Mouse (Mus musculus) embryo, embryonic 10 days (tissue): ENCODE data around the gene Tcerg1l.
A peak's percentile ranks its signal among the peaks of the same experiment; 100 is the strongest.

Experiments used
- DNase-seq: peaks from one replicate; pipeline ENCODE4 v3.0.0-alpha.2; 2015; ENCODE audit warnings: low spot score

Tcerg1l gene

DNA sequence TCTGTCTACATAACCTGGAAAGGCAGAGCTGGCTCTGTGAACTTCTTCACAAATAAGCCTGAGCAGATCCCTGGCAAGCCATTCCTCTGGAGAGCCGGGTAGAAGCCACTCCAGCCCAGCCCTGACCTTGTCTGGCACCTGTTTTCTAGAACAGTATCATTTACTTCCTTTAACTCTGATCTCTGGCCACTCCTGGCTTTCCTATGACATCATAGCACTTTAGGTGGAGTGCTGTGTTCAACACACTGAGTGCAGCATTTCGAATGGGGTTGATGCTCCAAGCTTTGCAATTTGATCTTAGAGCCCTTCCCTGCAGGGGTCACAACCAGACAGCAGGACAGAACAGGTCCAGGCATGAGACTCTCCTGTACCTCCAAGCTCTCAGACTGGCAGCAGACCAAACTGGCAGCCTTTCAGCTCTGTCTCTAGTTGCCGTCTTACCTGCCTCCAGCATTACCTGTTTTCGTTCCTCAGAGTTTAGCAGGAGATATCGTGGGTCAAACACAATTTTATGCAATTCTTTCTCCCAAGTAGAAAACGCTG, 179.9 kb downstream of the Tcerg1l start:
- DNase-seq, result peak; percentile 19

DNA sequence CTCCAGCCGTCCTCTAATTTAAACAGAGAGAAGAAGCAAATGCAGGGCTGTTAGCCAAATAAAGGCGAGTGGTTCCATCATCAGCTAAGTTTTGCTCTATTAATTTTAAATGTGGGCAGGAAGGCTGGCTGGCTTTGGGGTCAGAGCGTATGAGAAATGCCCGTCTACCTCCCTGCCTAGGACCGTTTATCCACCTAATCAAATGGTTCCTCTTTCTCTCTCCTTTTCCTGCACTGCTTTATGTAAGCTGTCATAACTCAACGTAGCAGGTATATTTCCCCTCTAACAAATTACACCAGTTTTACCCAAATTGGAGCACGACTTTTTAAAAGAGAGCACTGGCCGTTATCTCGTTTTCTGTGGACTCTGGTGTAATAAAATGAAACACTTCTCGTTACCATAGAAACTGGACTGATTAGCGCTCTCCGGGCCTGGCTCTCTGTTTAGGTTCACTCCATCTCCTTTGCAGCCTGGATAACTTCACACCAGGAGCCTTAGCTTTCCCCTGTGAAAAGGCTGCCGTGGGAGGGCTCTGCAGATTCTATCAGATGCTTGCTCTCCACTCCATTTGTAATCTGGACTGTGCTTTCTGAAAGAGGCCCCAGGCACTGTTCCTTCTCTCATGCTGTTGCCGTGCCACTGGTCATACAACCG, 182.2 kb downstream of the Tcerg1l start:
- no peak for DNase-seq

DNA sequence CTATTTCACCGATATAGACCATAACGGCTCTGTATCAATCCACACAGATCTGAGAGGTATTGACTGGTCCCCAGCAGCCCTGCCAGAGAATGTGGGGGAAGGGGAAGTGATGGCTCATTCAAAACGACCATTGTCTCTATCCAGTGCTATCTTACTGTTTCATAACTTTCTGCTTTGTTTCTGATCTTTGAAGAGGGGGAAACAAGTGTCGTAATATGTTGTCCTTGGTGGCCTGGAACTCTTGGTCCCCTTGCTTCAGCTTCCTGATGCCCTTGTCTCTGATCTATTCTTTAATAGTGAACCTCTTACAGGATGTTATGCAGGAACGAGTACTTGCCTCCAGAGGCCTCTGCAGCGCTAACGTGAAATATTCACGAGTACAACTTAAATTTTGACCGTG, 182.8 kb downstream of the Tcerg1l start:
- no peak for DNase-seq

DNA sequence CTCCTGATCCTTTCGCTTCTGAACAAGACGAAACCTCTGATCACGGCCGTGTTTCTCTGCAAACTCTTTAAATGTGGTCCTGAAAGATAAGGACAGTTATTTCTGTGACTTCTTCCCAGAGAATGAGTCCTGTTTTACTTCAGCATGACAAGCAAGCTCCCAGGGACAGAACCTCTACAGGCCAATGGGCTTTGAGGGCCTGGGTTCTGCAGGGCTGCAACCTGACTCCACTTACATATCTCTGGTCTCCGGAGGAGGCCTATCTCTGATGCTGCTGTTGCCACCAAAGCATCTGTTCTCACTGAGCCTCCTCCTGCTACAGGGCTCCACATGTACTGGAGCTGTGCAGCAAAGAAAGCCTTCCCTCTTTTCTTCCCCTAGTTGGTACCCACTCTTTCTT, 187.8 kb downstream of the Tcerg1l start:
- DNase-seq, result peak; percentile 28

DNA sequence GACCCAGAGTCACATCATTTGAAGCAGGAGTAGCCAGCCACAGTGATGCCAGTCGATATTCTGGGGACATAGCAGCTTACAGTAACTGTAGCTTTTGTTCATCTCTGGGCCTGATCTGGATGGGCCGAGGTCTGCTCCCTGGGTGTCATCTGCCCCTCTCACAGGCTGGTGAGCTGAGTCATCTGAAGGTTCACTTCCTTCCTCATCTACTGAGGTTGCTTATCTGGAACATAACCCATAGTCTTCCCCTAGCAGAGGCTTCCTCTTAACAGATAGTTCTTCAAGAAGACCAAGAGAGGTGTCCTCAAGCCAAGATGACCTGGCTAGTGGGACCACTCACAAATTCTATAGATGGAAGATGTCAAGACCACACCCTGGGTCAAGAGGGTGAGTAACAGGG, 192.4 kb downstream of the Tcerg1l start:
- DNase-seq, result no peak

DNA sequence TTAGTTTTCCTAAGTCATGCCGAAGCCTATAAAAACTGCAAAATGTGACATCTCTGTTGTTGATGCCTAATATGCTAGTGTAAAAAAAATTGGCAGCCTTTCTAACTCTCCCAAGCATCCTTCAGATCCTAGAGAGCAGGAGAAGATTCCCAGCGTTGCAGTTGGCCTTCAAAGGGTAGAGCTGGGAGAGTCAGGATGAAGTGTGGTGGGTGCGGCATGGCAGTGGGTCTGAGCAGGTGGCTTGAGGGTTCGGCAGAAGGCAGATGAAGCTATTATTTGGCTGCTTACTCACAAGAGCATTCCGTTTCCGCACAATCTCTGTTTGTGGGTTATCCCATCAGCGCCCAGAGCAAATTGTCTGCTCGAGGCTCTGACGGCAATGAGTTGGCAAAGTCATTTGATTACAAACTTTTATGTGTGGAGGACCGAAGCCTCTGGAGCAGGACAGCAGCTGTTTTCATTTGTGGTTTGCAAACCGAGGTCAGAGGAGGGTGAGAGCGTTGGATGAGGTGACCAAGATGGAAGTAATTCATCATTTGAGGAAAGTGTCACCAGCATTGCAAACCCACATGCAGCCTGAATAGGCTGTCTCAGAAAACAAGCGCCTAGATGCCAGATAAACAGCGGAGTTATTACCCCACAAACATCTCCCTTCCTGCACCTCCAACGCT, 195.2 kb downstream of the Tcerg1l start:
- no peak for DNase-seq

DNA sequence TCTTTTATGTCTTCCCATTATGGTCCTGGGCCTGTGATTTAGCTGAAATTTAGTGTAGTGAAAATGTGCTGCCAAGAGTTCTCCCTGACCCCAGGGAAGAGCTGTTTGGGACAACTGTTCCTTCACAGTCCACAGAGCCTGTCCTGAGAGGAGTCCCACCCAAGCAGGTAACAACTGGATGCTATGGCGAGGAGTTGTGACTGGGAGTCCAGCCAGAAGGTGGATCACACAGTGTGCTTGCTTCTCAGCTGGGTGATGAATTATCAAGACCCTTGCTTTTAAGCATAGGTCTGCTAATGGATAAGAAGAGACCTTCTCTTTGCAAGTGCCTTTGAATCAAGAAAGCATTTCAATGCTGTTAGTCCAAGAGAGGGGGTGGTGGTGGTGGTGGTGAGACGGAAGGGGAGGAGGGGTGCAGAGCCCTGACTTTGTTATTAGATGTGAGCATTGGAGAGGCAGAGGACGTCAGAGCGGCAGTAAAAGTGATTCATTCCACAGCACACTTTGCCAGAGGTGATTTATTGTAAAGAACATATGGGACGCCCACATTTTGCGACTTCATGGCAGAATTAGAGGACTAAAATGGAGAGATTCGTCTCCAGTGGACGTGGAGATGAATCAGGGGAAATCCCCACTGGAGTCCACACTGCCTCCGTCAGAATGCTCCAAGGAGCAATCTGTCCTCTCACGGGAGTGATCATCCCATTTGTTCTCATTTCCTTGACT, 198.0 kb downstream of the Tcerg1l start:
- no peak for DNase-seq

DNA sequence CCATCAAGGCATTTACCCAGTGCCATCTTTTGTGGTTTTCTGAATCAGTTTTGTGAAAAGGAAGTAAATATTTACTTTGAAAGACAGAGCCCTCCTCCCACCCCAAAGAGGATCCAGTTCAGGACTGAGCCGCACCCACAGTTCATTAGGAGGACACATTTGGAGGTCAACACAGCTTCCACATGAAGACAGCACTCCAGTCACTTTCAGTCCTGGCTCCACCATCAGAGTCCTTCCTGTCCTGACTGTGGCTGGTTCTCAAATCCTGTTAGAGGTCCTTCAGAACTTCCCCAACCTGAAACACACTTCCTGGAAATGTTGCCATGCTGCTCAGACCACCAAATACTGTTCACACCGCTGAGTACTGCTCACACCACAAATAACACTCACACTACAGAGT, 201.4 kb downstream of the Tcerg1l start:
- DNase-seq, result no peak

DNA sequence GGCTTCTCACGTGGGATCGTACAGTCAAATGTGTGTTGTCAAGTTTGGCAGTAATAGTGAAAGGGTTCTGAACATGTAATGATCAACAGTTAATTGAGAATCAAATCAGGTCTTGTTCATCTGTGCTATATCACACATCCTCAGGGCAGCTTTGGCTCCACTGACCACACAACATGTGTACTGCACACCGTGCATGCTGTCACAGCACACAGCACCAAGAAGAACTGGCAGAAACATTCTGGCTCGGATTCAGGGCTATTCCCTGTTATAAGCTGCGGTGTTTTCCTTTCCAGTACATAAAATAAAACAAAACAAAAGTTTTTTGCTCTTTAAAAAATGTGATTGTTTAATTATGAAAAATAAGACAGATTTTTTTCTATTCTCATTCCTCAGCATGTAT, 213.3 kb downstream of the Tcerg1l start:
- no peak for DNase-seq

DNA sequence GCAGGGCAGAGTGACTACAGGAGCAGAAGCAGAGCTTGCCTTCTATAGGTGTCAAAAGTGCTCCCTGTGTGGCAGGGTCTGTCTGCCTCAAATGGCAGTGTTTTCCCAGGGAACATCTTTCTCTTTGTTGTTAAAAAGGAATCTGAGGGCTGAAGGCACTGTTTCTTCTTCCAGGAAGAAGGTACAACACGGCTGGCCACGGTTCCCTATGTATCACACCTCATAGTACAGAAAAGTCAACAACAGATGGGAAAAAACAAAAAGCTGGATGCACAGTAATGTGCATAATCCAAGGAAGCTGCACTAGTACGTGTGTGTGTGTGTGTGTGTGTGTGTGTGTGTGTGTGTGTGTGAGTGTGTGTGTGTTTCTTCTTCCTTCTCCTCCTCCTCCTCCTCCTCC, 215.3 kb downstream of the Tcerg1l start:
- DNase-seq, result no peak

DNA sequence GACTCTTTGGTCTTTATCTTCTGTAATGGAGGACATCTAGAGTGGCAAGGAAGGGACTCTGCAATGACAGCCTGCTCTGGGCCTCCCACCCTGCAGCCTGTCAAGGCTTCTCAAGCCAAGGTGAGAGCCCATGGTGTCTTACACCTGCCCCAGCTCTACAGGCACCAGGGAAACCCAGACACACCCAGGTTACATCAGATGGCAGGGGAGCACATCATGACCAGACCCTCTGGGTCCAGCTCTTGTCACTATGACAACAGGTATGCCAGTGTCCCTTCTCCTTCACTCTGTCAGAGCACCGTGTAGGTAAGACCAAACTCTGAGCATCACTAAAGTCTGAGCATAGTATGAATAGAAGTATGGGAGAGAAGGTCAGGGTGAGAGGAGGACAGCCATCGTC, 218.9 kb downstream of the Tcerg1l start:
- no peak for DNase-seq

DNA sequence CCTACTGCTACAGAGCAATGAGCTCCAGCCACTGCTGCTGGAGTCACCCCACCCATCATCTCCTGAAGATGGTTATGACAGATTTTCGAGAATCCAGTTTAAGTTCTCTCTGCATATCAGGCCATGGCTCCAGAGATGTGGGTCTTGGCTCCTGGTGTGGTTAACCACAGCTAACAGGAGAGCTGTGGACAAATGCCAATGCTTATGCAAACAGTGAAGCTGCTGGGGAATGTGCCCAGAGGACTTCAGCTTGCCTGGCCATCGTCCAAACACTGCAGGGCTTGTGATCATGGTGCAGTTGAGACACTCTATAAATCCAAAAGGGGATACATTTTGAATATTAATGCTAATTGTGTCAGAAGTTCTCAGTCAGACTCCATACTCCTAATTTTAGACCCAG, 221.5 kb downstream of the Tcerg1l start:
- DNase-seq, result no peak

DNA sequence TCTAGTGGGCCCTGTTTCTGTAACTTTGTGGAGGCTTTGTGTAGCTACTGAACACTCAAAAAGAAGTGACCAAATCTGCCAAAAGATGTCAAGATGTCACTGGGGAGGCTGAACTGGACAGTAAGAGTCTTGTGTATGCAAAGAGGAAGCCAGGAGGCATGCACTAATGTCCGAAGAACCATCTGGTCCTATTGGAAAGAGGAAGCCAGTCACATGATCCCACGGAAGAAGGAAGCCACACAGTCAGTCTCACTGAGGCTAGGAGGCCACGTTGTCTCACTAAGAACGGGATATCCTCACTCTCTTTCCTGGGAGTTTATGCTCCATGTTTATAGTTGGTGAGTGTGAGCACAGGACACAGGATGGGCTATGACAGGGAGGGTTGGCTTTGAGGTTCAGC, 227.1 kb downstream of the Tcerg1l start:
- no peak for DNase-seq
